Mouse (Mus musculus) neural tube, embryonic 13.5 days (tissue): ENCODE measurements around the gene Ecsit. TPM values are rescaled to one million over a fixed set of nuclear protein-coding genes. Genes with fewer than 3 reads are reported as not detected.

Source experiments
- ATAC-seq: fragments of 200-750 bp; cut with Nextera tagmentation; 2 replicates; pipeline ENCODE4 v1.8.0; 2017; ENCODE audit warnings: low read depth, mild to moderate bottlenecking, moderate TSS enrichment, moderate library complexity
- H3K27ac ChIP-seq: fragments of 300-500 bp; sonication (generic); replicated peaks from 2 replicates; pipeline ENCODE4 v1.5.1; 2015; ENCODE audit warnings: moderate library complexity, mild to moderate bottlenecking, inconsistent platforms
- H3K27me3 ChIP-seq: fragments of 300-500 bp; sonication (generic); 2 replicates; pipeline ENCODE4 v1.6.1; 2015; ENCODE audit warnings: mild to moderate bottlenecking, inconsistent platforms
- H3K36me3 ChIP-seq: fragments of 300-500 bp; sonication (generic); 2 replicates; pipeline ENCODE4 v1.6.1; 2015; ENCODE audit warnings: mild to moderate bottlenecking, inconsistent platforms
- H3K4me1 ChIP-seq: fragments of 300-500 bp; sonication (generic); replicated peaks from 2 replicates; pipeline ENCODE4 v1.6.1; 2015; ENCODE audit warnings: inconsistent platforms
- H3K4me2 ChIP-seq: fragments of 300-500 bp; sonication (generic); 2 replicates; pipeline ENCODE4 v1.6.1; 2015; ENCODE audit warnings: inconsistent platforms, mild to moderate bottlenecking, moderate library complexity
- H3K4me3 ChIP-seq: fragments of 300-500 bp; sonication (generic); 2 replicates; pipeline ENCODE4 v1.5.1; 2015; ENCODE audit warnings: mild to moderate bottlenecking, inconsistent platforms
- H3K9ac ChIP-seq: fragments of 300-500 bp; sonication (generic); 2 replicates; pipeline ENCODE4 v1.6.1; 2015; ENCODE audit warnings: moderate library complexity, mild to moderate bottlenecking, inconsistent platforms
- H3K9me3 ChIP-seq: fragments of 300-500 bp; sonication (generic); 2 replicates; pipeline ENCODE4 v1.6.1; 2016; ENCODE audit warnings: inconsistent platforms
- WGBS: fragments of 180-500 bp; shearing (Covaris S2); methylation state at CpG from one replicate; pipeline ENCODE4 v1.1.7; 2015; 5-methylcytosine and 5-hydroxymethylcytosine counted together
- polyA plus RNA-seq: library from polyadenylated mRNA; unstranded; fragments of >200 nt; fragmentation: Nextera tagmentation; extraction: Ambion mirVana; gene quantifications from 2 replicates; pipeline ENCODE4 v1.2.1, GENCODE M21; 2015

Gene Ecsit
- polyA plus RNA-seq, 1 experiment from 2014 or later, result 57.8 TPM

GRCm38 (mm10) chr9:22061339-22061738 lies 23.9 kb downstream of the Ecsit start:
- H3K4me2 ChIP-seq, result no peak overlapping the region
- no peak overlapping the region for H3K4me3 ChIP-seq
- H3K36me3 ChIP-seq, result peaks cover 95% of the 10 kb centered on the region

GRCm38 (mm10) chr9:22058011-22058424 lies 27.2 kb downstream of the Ecsit start:
- Histone ChIP-seq H3K27me3 (peaks cover 14% of the 10 kb centered on the region; the same call in 1 of the 2 replicates), H3K4me3 (no peak overlapping the region), H3K36me3 (peaks cover 63% of the 10 kb centered on the region), H3K27ac (no peak overlapping the region), H3K9me3 (no peaks in the 10 kb centered on the region), H3K4me1 (peaks cover 8% of the 10 kb centered on the region), H3K4me2 (no peak overlapping the region), H3K9ac (no peak overlapping the region)
- ATAC-seq, result no peak
- 78% methylated on average over 9 of the region's 9 CpGs for WGBS

More at GRCm38 (mm10) chr9:22061339-22061738, 23.9 kb downstream of the Ecsit start:
- no peak for ATAC-seq
- H3K4me1 ChIP-seq, result no peaks in the 10 kb centered on the region
- H3K9me3 ChIP-seq, result no peaks in the 10 kb centered on the region
- no peak overlapping the region for H3K9ac ChIP-seq
- H3K27ac ChIP-seq, result no peak overlapping the region
- H3K27me3 ChIP-seq, result no peaks in the 10 kb centered on the region
- 85% methylated on average over 2 of the region's 2 CpGs for WGBS

- 91% methylated on average over 8 of the region's 9 CpGs for WGBS
- Histone ChIP-seq H3K36me3 (peaks cover 54% of the 10 kb centered on the region), H3K4me1 (peaks cover 11% of the 10 kb centered on the region), H3K27me3 (peaks cover 18% of the 10 kb centered on the region; the same call in 1 of the 2 replicates), H3K9me3 (no peaks in the 10 kb centered on the region), H3K9ac (no peak overlapping the region), H3K4me3 (no peak overlapping the region), H3K27ac (no peak overlapping the region), H3K4me2 (no peak overlapping the region)
- no peak for ATAC-seq
Observed at GRCm38 (mm10) chr9:22057031-22057517, 28.2 kb downstream of the Ecsit start.

GRCm38 (mm10) chr9:22056303-22056910 lies 28.8 kb downstream of the Ecsit start:
- no peak for ATAC-seq
- peaks cover 18% of the 10 kb centered on the region; the same call in 1 of the 2 replicates for H3K27me3 ChIP-seq
- H3K9me3 ChIP-seq, result no peaks in the 10 kb centered on the region
- 77% methylated on average over 9 of the region's 9 CpGs for WGBS
- H3K27ac ChIP-seq, result no peak overlapping the region
- H3K4me2 ChIP-seq, result no peak overlapping the region
- no peak overlapping the region for H3K9ac ChIP-seq
- H3K4me1 ChIP-seq, result peaks cover 13% of the 10 kb centered on the region
- no peak overlapping the region for H3K4me3 ChIP-seq
- peaks cover 47% of the 10 kb centered on the region for H3K36me3 ChIP-seq

- 43% methylated on average over 29 of the region's 29 CpGs for WGBS
- peaks cover 40% of the 10 kb centered on the region for H3K36me3 ChIP-seq
- H3K9me3 ChIP-seq, result no peaks in the 10 kb centered on the region
- no peak for ATAC-seq
- H3K4me2 ChIP-seq, result no peak overlapping the region
- peaks cover 13% of the 10 kb centered on the region for H3K4me1 ChIP-seq
- no peak overlapping the region for H3K27ac ChIP-seq
- no peak overlapping the region for H3K9ac ChIP-seq
- H3K27me3 ChIP-seq, result peaks cover 18% of the 10 kb centered on the region; the same call in 1 of the 2 replicates
- no peak overlapping the region for H3K4me3 ChIP-seq
Observed at GRCm38 (mm10) chr9:22055713-22056112, 29.5 kb downstream of the Ecsit start.

GRCm38 (mm10) chr9:22054411-22055076 lies 30.7 kb downstream of the Ecsit start:
- H3K36me3 ChIP-seq, result peaks cover 30% of the 10 kb centered on the region
- peak overlapping the region; percentile 52 for H3K4me2 ChIP-seq
- peak; percentile 21 for ATAC-seq
- 1% methylated on average over 32 of the region's 32 CpGs for WGBS
- H3K27me3 ChIP-seq, result peaks cover 18% of the 10 kb centered on the region; the same call in 1 of the 2 replicates
- H3K9me3 ChIP-seq, result no peaks in the 10 kb centered on the region
- peaks cover 24% of the 10 kb centered on the region for H3K4me1 ChIP-seq
- H3K27ac ChIP-seq, result no peak overlapping the region; the same call in 1 of the 2 replicates
- H3K9ac ChIP-seq, result no peak overlapping the region
- H3K4me3 ChIP-seq, result peak overlapping the region; percentile 21

- ATAC-seq, result no peak
- Histone ChIP-seq H3K4me3 (no peak overlapping the region), H3K9me3 (no peaks in the 10 kb centered on the region), H3K9ac (no peak overlapping the region), H3K27ac (no peak overlapping the region), H3K27me3 (peaks cover 18% of the 10 kb centered on the region; the same call in 1 of the 2 replicates), H3K4me1 (peaks cover 33% of the 10 kb centered on the region), H3K4me2 (no peak overlapping the region), H3K36me3 (peaks cover 27% of the 10 kb centered on the region)
- 42% methylated on average over 6 of the region's 7 CpGs for WGBS
Observed at GRCm38 (mm10) chr9:22053657-22054056, 31.6 kb downstream of the Ecsit start.

- peaks cover 51% of the 10 kb centered on the region for H3K4me1 ChIP-seq
- peak within 1 kb of the TSS; percentile 99 for H3K9ac ChIP-seq
- H3K27ac ChIP-seq, result peak within 1 kb of the TSS; percentile 95
- H3K4me3 ChIP-seq, result peak within 1 kb of the TSS; percentile 98
- peak within 1 kb of the TSS; percentile 87 for H3K4me2 ChIP-seq
- peaks cover 18% of the 10 kb centered on the region; the same call in 1 of the 2 replicates for H3K27me3 ChIP-seq
- peak; percentile 76 for ATAC-seq
- H3K9me3 ChIP-seq, result no peaks in the 10 kb centered on the region
- peaks cover 11% of the 10 kb centered on the region for H3K36me3 ChIP-seq
- 1% methylated on average over 25 of the region's 28 CpGs for WGBS
Observed at GRCm38 (mm10) chr9:22051958-22052254, 33.3 kb downstream of the Ecsit start, which contains the start of gene Elavl3. Gene Elavl3 (minus strand): TSS chr9:22052023.

- peak; percentile 29 for ATAC-seq
- Histone ChIP-seq H3K36me3 (peaks cover 6% of the 10 kb centered on the region; the same call in 1 of the 2 replicates), H3K27ac (peak overlapping the region; percentile 95), H3K4me1 (peaks cover 56% of the 10 kb centered on the region), H3K9me3 (no peaks in the 10 kb centered on the region), H3K27me3 (peaks cover 18% of the 10 kb centered on the region; the same call in 1 of the 2 replicates), H3K4me2 (peak overlapping the region; percentile 87), H3K4me3 (peak overlapping the region; percentile 98), H3K9ac (peak overlapping the region; percentile 99)
- WGBS, result 2% methylated on average over 64 of the region's 67 CpGs
Observed at GRCm38 (mm10) chr9:22051161-22051957, 33.9 kb downstream of the Ecsit start.

- Histone ChIP-seq H3K4me3 (peak overlapping the region; percentile 98), H3K36me3 (0 out of 2 replicates have a peak, but pooled peaks cover 5% of the 10 kb centered on the region), H3K4me2 (peak overlapping the region; percentile 87), H3K9me3 (no peaks in the 10 kb centered on the region), H3K27me3 (peaks cover 12% of the 10 kb centered on the region; the same call in 1 of the 2 replicates), H3K9ac (peak overlapping the region; percentile 99), H3K27ac (peak overlapping the region; percentile 95), H3K4me1 (peaks cover 57% of the 10 kb centered on the region)
- ATAC-seq, result peak; percentile 46
- WGBS, result under 1% methylated on average over 43 of the region's 43 CpGs
Observed at GRCm38 (mm10) chr9:22050351-22050889, 34.8 kb downstream of the Ecsit start.

- ATAC-seq, result no peak
Observed at GRCm38 (mm10) chr9:22049721-22050270, 35.4 kb downstream of the Ecsit start.

More at GRCm38 (mm10) chr9:22049721-22050270, 35.4 kb downstream of the Ecsit start:
- peak overlapping the region; percentile 99 for H3K9ac ChIP-seq
- 21% methylated on average over 4 of the region's 4 CpGs for WGBS
- peak overlapping the region; percentile 98 for H3K4me3 ChIP-seq
- H3K27ac ChIP-seq, result peak overlapping the region; percentile 95
- H3K27me3 ChIP-seq, result peaks cover 10% of the 10 kb centered on the region; the same call in 1 of the 2 replicates
- peaks cover 58% of the 10 kb centered on the region for H3K4me1 ChIP-seq
- H3K9me3 ChIP-seq, result no peaks in the 10 kb centered on the region
- H3K36me3 ChIP-seq, result 0 out of 2 replicates have a peak, but pooled peaks cover 5% of the 10 kb centered on the region
- H3K4me2 ChIP-seq, result peak overlapping the region; percentile 87
